Mouse (Mus musculus) megakaryocyte, embryonic 14.5 days (primary cell): ENCODE results near the gene Renbp.

Experiments
- FLI1 ChIP-seq: IDR thresholded peaks from 2 replicates; pipeline ENCODE4 v1.6.1; 2012; ENCODE audit warnings: low read length, inconsistent platforms, mixed read lengths
- GATA1 ChIP-seq: IDR thresholded peaks from 3 replicates; pipeline ENCODE4 v1.6.1; 2012; ENCODE audit warnings: mixed read lengths, low read length, inconsistent platforms, borderline replicate concordance

DNA sequence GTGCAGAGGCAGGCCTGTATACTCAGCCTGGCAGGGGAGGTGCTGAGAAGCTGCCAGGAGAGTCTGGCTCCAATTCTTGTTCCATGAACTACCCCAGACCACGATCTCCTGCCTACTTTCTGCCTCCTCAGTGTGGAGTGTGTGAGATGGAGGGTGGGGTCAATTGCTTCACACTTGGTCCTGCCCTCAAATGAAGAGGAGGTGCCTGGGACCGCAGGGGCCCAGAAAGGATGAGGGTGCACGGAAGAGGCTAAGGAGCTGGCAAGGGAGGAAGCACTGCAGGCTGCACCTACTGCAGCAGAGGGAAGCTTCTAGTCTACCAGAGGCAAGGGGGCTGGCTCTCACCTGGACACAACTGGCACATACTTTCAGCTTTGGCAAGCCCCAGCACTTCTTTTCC, 33.7 kb upstream of the Renbp start:
- no peak for TF ChIP-seq GATA1
- no peak for TF ChIP-seq FLI1
